Mouse (Mus musculus): ENCODE results near the gene Hist1h4h.

The Hist1h4h gene

DNA sequence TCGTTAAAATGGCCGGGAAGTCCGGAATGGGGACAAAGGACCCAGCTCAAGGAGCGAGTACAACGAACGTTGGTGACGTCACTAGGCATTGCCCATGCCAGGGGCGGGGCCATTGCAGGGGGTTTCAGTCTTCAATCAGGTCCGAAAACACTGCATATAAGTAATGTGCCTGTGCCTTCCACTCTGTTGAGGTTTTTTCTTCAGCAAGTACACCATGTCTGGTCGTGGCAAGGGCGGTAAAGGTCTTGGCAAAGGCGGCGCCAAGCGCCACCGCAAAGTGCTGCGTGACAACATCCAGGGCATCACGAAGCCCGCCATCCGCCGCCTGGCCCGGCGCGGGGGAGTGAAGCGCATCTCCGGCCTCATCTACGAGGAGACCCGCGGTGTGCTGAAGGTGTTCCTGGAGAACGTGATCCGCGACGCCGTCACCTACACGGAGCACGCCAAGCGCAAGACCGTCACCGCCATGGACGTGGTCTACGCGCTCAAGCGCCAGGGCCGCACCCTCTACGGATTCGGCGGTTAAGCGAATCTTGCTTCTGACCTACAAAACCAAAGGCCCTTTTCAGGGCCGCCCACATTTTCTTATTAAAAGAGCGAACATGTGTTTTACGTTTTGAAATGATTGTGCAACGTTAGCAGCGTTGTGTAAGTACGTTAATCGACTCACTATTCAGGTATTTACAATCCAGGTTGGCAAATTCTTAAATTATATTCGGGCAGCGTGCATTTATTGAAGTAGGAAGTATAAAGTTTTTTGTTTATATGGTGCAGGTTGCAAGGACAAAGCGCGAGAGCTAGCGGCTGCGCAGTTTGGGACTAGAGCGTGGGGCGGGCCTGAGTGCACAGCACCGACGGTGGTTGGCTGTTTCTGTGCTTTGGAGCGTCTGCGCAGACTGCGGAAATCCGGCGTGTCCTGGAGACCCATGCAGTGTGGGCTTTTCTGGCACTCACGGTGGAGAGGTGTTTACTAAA, at the start of gene Hist1h4h:
Gene Hist1h4h, plus strand, starts transcription at position 150 of the 975 bp plus-strand sequence.
- DNase-seq (ENCODE audit: low spot score): peak; percentile 94

DNA sequence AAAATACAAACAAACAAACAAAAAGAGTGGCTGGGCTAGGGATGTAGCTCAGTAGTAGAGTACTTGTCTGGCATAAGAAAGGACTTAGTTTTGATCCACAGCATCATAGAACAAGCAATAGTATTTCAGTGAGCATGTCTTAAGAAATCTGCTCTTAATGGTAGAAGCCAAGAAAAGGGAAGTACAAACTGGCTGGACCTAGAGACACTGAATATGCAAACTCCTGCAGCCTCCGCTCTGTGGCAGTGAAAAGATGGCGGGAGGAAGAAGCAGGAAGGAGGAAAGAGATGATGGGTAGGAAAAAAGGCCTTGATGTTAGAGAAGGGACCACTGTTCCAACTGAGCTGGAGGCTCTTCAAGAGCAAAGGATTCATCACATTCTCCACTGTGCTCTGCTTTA, 47.7 kb upstream of the Hist1h4h start:
- DNase-seq (ENCODE audit: low spot score): no peak

- DNase-seq (ENCODE audit: low spot score): no peak
Observed at GRCm38 (mm10) chr13:23485271-23485670, 45.6 kb upstream of the Hist1h4h start.

DNA sequence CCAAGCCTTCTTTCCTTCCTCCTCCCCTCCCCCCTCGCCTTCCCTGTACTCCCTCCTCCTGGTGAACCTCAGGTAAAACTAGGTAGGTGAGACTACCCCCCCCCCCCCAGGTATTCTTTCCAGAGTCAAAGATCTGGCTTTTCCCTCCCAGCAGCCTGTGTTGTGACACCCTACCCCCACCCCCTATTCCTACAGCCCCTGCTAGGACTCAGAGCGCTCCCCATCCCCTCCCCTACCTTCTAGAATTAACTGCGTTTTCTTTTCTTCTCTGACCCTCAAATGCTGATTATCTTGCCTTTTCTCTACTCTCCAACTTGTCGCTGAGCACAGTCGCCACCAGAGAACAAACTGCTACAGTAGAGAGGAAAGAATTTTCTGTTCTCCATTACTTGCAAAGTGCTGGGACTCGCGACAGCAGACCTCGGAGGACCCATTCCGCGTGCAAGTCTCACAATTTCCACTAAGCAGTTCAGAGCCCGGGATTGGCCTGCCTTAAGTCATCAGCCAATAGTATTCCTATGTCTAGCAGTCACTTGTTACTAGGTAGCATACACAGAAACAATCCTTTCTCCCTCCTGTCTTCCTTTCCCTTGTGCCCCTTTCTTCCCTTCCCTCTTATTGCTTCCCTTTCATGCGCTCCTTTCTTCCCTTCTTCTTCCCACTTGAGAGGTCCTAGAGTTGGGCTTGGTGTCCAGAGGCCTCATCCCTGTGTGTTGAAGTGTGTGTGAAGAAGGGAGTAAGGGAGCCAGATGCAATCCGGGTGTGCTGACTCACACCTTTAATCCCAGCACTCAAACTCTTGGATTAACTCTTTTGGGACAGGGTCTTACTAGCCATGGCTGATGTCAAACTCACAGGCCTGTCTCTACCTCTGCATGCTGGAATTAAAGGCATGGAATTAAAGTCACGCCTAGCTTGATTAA, 42.2 kb upstream of the Hist1h4h start, which contains the start of gene Btn2a2:
Gene Btn2a2, minus strand, starts transcription at position 458 of the 923 bp plus-strand sequence.
- peak; percentile 49 for DNase-seq (ENCODE audit: low spot score)

GRCm38 (mm10) chr13:23490863-23491262, 40.0 kb upstream of the Hist1h4h start:
- no peak for DNase-seq (ENCODE audit: low spot score)

GRCm38 (mm10) chr13:23491263-23491662, 39.6 kb upstream of the Hist1h4h start:
- DNase-seq (ENCODE audit: low spot score): no peak

- no peak for DNase-seq (ENCODE audit: low spot score)
Observed at GRCm38 (mm10) chr13:23491990-23492389, 38.9 kb upstream of the Hist1h4h start.

- no peak for DNase-seq (ENCODE audit: low spot score)
Observed at GRCm38 (mm10) chr13:23495526-23495925, 35.3 kb upstream of the Hist1h4h start.

GRCm38 (mm10) chr13:23497656-23498321, 33.1 kb upstream of the Hist1h4h start:
- no peak for DNase-seq (ENCODE audit: low spot score)

GRCm38 (mm10) chr13:23498653-23499052, 32.2 kb upstream of the Hist1h4h start:
- DNase-seq (ENCODE audit: low spot score): no peak

GRCm38 (mm10) chr13:23499943-23500342, 30.9 kb upstream of the Hist1h4h start:
- no peak for DNase-seq (ENCODE audit: low spot score)

DNA sequence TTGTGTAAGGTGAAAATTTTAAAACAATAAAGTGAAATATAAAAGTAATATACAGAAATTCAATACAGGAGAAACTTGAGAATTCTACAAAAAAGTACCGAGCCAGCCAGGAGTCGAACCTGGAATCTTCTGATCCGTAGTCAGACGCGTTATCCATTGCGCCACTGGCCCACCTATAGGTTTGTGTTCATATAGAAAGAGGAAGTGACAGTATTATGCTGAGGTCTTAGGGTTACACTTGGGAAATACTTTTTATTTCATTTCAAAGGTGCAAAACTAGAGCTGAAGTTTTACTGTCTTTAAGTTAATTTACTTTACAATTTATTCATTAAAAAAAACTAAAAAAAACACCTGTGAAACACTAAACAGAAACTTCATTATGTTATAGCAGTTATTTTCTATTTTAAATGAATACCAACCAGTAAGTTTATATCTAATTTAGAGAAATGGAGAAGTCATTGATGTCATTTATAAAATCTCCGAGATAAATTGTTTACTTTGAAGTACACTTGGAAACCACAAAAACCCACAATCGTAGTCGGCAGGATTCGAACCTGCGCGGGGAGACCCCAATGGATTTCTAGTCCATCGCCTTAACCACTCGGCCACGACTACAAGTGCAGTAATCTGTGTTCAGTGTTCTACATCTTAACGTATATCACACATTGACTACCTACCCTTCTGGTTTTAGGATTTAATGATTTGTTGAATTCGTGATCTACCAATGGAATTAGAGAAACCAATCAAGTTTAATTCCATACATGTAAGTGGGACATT, 30.2 kb upstream of the Hist1h4h start:
- DNase-seq (ENCODE audit: low spot score): peak; percentile 81

DNA sequence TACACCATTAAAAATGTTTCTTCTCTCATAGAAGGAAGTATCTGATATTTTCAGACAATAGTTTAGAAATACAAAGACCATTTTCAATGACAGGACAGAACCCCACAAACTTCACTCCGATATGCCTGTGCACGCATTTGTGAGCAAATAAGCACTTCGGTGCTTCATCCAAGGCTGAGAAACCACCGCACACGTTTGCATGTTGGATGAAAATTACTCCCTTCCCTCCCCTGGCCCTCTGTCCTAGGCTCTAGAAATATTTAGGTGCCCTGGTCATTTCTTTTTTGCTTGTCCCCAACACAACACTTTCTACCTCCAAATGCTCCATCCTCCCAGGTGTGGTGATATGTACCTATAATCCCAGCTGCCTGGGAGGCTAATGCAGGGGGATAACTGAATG, 29.3 kb upstream of the Hist1h4h start:
- DNase-seq (ENCODE audit: low spot score): no peak

GRCm38 (mm10) chr13:23502031-23502567, 28.8 kb upstream of the Hist1h4h start:
- DNase-seq (ENCODE audit: low spot score): no peak

DNA sequence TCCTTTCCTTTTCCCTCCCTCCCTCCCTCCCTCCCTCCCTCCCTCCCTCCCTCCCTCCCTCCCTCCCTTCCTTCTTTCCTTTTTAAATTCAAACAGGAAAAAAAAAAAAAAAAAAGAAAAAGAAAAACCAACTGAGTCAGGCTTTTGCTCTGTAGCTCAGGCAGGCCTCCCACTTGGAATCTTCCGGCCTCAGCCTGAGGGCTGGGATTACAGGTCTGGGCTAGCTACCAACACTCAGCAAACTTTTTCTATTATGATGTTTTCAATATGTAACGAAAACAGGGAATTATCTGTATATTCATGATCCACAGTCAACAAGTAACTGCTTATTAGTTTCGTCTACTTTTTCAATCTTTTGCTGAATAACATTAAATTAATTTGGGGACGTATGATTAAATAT, 27.9 kb upstream of the Hist1h4h start:
- no peak for DNase-seq (ENCODE audit: low spot score)

- peak; percentile 59 for DNase-seq (ENCODE audit: low spot score)
Observed at GRCm38 (mm10) chr13:23503797-23504196, 27.1 kb upstream of the Hist1h4h start.

GRCm38 (mm10) chr13:23505662-23506345, 25.0 kb upstream of the Hist1h4h start:
- DNase-seq (ENCODE audit: low spot score): no peak

DNA sequence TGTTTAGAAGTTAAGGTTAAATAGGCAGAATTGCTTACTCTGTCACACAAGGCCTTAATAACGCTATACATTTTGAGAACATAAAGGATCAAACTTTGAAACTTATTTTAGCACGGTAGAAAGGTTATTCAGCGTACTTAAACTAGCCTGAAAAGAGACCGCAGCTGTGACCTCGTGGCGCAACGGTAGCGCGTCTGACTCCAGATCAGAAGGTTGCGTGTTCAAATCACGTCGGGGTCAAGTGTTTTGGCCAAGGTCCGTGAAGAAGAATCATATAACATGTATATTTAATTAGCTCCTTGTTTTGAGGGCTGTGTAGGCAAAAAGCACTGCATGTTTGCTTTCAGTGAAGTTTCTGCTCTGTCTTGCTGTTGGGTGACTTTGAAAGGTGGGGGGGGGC, 24.5 kb upstream of the Hist1h4h start:
- DNase-seq (ENCODE audit: low spot score): peak; percentile 48

GRCm38 (mm10) chr13:23506819-23507515, 23.9 kb upstream of the Hist1h4h start:
- DNase-seq (ENCODE audit: low spot score): no peak

DNA sequence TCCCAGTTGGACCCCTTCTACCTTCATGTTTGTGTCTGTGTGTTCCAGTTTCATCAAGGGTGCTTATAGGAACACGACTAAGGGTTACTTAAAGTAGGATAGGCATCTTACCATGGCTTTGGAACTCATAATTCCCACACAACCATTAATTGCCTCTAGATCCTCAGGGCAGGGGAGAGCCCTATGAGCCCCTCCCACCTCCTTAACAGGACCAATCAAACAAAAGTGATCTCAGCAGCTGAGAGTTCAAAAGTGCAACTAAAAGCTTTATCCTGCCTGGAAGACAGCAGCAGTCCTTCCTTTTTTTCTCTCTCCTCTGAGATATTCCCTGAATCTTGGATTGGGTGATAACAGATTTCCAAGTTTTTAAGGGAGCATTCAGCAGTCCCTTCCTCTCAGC, 20.7 kb upstream of the Hist1h4h start:
- DNase-seq (ENCODE audit: low spot score): no peak

Measured in T-cell, adult 2 months (primary cell).